Comparison of ENCODE assay signal across 7 mouse cellular contexts in the genomic region with DNA sequence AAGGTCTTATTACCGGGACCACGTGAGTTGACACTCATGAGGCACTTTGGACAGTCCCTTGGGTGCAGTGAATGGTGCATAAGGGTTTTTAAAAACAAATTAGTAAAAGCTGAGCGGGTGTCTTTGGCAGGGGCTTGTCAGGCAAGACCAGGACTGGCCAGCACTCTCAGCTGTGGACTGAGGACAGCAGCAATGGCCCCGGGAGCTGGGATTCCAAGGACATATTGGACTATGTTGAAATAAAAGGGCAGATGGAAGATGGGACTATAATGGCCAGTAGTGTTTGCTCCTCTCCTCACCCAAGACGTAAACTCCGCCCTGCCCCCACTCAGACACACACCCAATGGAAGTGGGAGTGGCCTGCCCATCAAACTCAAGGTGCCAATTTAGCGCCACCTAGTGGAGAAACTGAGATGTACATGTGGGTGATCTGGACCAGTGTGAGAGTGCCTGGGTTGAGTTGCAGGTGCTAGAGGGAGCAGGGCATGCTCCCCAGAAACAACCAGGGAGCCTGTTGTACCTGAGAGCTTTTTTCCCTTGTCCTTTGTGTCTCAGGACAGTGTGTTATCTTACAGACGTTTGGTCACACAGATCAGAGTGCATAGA.
DNase-seq lines count a peak whose midpoint lies in the region; ATAC-seq lines count a peak whose summit lies in the region.

No protein-coding gene starts in this region.

- WGBS in liver, embryonic 12.5 days (ENCODE audit: insufficient replicate concordance), result 25% methylated on average over 8 of the region's 8 CpGs

- H3K4me2 ChIP-seq in liver, embryonic 12.5 days, result no peak overlapping the region

- peak; percentile 74 for ATAC-seq in granulocyte monocyte progenitor cell, adult 5-6 weeks (replicated peaks; ENCODE audit: poor library complexity, severe bottlenecking)
- ATAC-seq in liver, embryonic 12.5 days, result 0 out of 2 replicates have a peak, but pooled peaks have one; percentile 42
- peak; percentile 17; the same call in 1 of the 2 replicates for ATAC-seq in neutrophil, adult 5-6 weeks (ENCODE audit: extremely low read depth, insufficient number of reproducible peaks, low FRiP score, poor library complexity, severe bottlenecking)

- no peaks in the 10 kb centered on the region for H3K4me1 ChIP-seq in liver, embryonic 12.5 days

- no peak overlapping the region for H3K4me3 ChIP-seq in liver, embryonic 12.5 days

- peak; percentile 27 for DNase-seq in CD4-positive helper T cell, adult 2 months (ENCODE audit: low read depth, low spot score)
- DNase-seq in T-cell, adult 2 months (ENCODE audit: low spot score), result peak; percentile 3
- peak; percentile 56 to 79 for DNase-seq in cerebellum, postnatal 4 days (ENCODE audit: low spot score in 2 of 2)
- peak; percentile 70 to 71 for DNase-seq in kidney, postnatal 25 days

- no peaks in the 10 kb centered on the region for H3K36me3 ChIP-seq in liver, embryonic 12.5 days

- H3K27me3 ChIP-seq in liver, embryonic 12.5 days (replicated peaks), result peaks cover 43% of the 10 kb centered on the region

- H3K27ac ChIP-seq in liver, embryonic 12.5 days, result no peak overlapping the region

- H3K9ac ChIP-seq in liver, embryonic 12.5 days, result no peak overlapping the region

- no peaks in the 10 kb centered on the region for H3K9me3 ChIP-seq in liver, embryonic 12.5 days (replicated peaks)

Comparison
In these comparisons a context has a peak if more than half of its experiments do, and no peak if none do; other contexts are left out.
1. DNase-seq: peak in every context shown above with its lines; median percentile 70 in kidney, postnatal 25 days; 68 in cerebellum, postnatal 4 days; 27 in CD4-positive helper T cell, adult 2 months; 3 in T-cell, adult 2 months.
2. ATAC-seq: peak in every context shown above with its lines; median percentile 74 in granulocyte monocyte progenitor cell, adult 5-6 weeks; 42 in liver, embryonic 12.5 days; 17 in neutrophil, adult 5-6 weeks.